Mouse (Mus musculus): ENCODE measurements around the gene Palld. TPM values are rescaled to one million over a fixed set of nuclear protein-coding genes. Genes with fewer than 3 reads are reported as not detected.

The Palld gene
- 15.9 and 17.3 TPM in 2 replicates for polyA plus RNA-seq (2014; fragmentation: Nextera tagmentation; extraction: Ambion mirVana)

DNA sequence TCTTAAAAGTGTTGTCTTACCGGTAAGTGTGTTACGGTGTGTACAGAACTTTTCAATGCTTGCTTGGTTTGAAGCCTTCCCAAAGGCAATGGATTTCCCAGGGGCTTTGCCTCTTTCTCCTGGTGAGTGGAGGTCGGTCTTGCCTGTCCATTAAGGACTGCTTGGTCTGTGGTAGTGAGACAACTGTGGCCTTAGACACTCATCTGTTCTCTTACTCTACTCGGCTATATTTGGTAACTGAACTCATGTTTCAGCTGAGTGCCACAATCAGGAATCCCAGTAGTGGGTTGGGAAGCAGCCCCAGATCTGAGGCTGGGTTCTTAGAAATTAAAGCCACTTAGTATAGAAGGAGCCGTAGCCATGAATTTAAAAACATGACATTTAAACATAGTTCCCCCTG is at the start of gene Palld:
TSS of gene Palld (minus strand) at position 170 of the 400 bp plus-strand sequence.
- DNase-seq (ENCODE audit: low spot score): no peak
- Histone ChIP-seq H3K4me3 (replicated peaks; ENCODE audit: low read length) (no peak within 1 kb of the TSS), H3K36me3 (replicated peaks; ENCODE audit: control insufficient read depth, insufficient read depth) (no peaks in the 10 kb centered on the region), H3K9me3 (ENCODE audit: control insufficient read depth, low read length) (no peaks in the 10 kb centered on the region), H3K27me3 (ENCODE audit: control insufficient read depth, insufficient read depth, low read length) (no peaks in the 10 kb centered on the region), H3K9ac (no peak within 1 kb of the TSS), H3K4me1 (replicated peaks; ENCODE audit: control insufficient read depth, insufficient read depth, low read length) (no peaks in the 10 kb centered on the region), H3K4me2 (replicated peaks) (no peak within 1 kb of the TSS), H3K27ac (no peak within 1 kb of the TSS)
- WGBS: 84% methylated on average over 5 of the region's 5 CpGs
- no peak for ATAC-seq (ENCODE audit: low FRiP score)

DNA sequence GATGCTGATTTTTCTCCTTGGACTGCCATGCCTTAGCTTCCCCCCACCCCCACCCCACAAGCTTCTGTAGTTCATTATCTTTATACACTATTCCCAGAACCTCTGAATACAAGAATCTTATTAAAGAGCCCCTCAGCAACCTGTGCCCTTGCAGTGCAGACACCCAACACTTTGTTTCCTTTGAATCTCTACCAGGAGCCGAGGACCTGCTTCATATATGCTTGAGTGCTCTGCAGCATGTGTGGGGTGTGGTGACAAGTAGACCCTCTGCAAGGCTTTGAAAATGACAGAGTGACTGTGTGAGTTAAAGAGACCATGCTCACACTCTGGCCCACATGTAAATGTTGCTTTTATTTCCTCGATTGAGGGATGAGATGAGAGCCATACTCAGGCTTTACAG is 35.1 kb upstream of the Palld start:
- Histone ChIP-seq H3K9ac (no peak overlapping the region), H3K27me3 (ENCODE audit: control insufficient read depth, insufficient read depth, low read length) (no peaks in the 10 kb centered on the region), H3K36me3 (replicated peaks; ENCODE audit: control insufficient read depth, insufficient read depth) (no peaks in the 10 kb centered on the region), H3K9me3 (ENCODE audit: control insufficient read depth, low read length) (no peaks in the 10 kb centered on the region), H3K27ac (no peak overlapping the region), H3K4me1 (replicated peaks; ENCODE audit: control insufficient read depth, insufficient read depth, low read length) (no peaks in the 10 kb centered on the region), H3K4me3 (replicated peaks; ENCODE audit: low read length) (no peak overlapping the region), H3K4me2 (replicated peaks) (no peak overlapping the region)
- WGBS: 71% methylated on average over 2 of the region's 2 CpGs
- DNase-seq (ENCODE audit: low spot score) (no peak), ATAC-seq (ENCODE audit: low FRiP score) (no peak)

DNA sequence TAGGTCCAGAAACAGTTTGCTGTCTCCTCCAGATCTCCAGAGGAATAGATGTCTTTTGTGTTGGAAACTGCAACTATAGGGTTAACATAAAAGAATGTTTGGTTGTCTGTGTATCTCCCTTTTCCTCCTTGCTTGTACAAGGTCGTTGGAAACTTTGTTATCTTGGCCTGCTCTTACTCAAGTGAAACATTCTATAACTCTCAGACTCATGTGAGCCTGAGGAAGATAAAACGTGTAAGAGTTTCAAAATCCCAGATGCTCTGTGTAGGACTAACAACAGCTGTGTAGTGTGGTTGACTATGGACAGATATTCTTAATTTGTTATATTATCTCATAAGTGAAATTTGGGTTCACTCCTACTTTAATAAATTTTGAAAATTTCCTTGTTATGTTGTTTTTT is 30.8 kb upstream of the Palld start:
- no peak for ATAC-seq (ENCODE audit: low FRiP score)

DNA sequence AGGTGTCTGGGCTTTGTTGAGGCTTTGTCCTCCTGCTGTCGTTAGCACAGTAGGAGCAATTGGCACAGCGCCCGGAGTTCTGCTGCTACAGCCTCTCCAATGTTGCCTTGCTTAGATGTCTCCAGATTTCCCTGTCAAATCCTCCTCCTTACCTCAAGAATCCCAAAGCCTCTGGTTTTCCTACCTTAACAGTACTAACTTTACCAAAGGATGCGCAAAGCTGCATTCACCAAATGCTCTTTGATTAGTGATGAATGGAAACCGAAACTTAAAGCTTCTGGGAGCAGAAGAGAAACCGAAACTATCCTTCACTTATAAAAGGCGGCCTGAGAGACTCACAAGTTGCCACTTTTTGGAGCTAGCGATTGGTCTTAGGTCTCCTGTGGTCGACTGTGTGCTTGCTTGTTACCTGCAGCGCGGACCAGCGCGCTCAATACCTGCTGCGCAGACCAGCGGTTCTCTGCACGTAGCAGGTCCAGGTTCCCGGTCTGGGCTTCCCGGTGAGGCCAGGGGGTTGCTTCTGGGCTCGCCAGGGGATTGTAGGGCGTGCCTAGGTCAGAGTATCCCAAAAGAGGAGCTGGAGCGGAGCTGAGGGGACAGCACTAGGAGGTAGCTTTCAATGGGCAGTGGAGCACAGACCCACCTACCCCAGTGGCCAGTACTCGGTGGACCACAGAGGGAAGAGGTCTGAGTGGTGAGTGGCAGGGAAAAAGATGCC is 25.4 kb upstream of the Palld start, which contains the start of gene Ddx60:
TSS of gene Ddx60 (plus strand) at position 311 of the 718 bp plus-strand sequence.
- H3K4me2 ChIP-seq (replicated peaks): peak within 1 kb of the TSS; percentile 70
- H3K4me1 ChIP-seq (replicated peaks; ENCODE audit: control insufficient read depth, insufficient read depth, low read length): 0 out of 2 replicates have a peak, but pooled peaks cover 4% of the 10 kb centered on the region
- no peaks in the 10 kb centered on the region for H3K27me3 ChIP-seq (ENCODE audit: control insufficient read depth, insufficient read depth, low read length)
- H3K4me3 ChIP-seq (replicated peaks; ENCODE audit: low read length): peak within 1 kb of the TSS; percentile 37
- DNase-seq (ENCODE audit: low spot score) (peak; percentile 40), ATAC-seq (ENCODE audit: low FRiP score) (0 out of 2 replicates have a peak, but pooled peaks have one; percentile 14)
- H3K27ac ChIP-seq: no peak within 1 kb of the TSS
- 16% methylated on average over 22 of the region's 22 CpGs for WGBS
- peak within 1 kb of the TSS; percentile 43 for H3K9ac ChIP-seq
- H3K9me3 ChIP-seq (ENCODE audit: control insufficient read depth, low read length): no peaks in the 10 kb centered on the region
- no peaks in the 10 kb centered on the region for H3K36me3 ChIP-seq (replicated peaks; ENCODE audit: control insufficient read depth, insufficient read depth)

More for the DNA sequence above, 30.8 kb upstream of the Palld start:
- Histone ChIP-seq H3K9me3 (ENCODE audit: control insufficient read depth, low read length) (no peaks in the 10 kb centered on the region), H3K36me3 (replicated peaks; ENCODE audit: control insufficient read depth, insufficient read depth) (no peaks in the 10 kb centered on the region), H3K27me3 (ENCODE audit: control insufficient read depth, insufficient read depth, low read length) (no peaks in the 10 kb centered on the region), H3K4me2 (replicated peaks) (no peak overlapping the region), H3K9ac (no peak overlapping the region), H3K4me1 (replicated peaks; ENCODE audit: control insufficient read depth, insufficient read depth, low read length) (0 out of 2 replicates have a peak, but pooled peaks cover 3% of the 10 kb centered on the region), H3K27ac (no peak overlapping the region), H3K4me3 (replicated peaks; ENCODE audit: low read length) (no peak overlapping the region)
- WGBS: 42% methylated on average over 2 of the region's 2 CpGs
- DNase-seq (ENCODE audit: low spot score): no peak

DNA sequence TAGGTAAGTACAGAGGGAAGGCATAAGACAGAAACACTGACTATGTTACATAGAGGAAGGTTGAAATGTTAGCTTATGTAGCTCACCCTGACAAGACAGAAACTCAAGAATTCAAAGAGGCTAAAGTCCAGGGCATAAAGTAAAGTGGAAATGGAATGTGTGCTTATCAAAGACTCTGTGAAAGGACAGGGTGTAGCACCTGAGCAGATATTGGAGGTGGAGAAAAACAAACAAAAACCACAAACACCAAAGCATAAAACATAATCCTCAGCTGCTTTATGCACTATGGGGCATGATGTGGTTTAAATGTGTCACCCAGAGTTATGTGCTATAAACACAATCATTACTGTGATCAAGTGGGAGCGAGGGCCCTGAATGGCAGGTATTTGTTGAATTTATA is 22.0 kb upstream of the Palld start:
- WGBS: 90% methylated on average over 1 of the region's 1 CpGs
- no peaks in the 10 kb centered on the region for H3K9me3 ChIP-seq (ENCODE audit: control insufficient read depth, low read length)
- ATAC-seq (ENCODE audit: low FRiP score): no peak

DNA sequence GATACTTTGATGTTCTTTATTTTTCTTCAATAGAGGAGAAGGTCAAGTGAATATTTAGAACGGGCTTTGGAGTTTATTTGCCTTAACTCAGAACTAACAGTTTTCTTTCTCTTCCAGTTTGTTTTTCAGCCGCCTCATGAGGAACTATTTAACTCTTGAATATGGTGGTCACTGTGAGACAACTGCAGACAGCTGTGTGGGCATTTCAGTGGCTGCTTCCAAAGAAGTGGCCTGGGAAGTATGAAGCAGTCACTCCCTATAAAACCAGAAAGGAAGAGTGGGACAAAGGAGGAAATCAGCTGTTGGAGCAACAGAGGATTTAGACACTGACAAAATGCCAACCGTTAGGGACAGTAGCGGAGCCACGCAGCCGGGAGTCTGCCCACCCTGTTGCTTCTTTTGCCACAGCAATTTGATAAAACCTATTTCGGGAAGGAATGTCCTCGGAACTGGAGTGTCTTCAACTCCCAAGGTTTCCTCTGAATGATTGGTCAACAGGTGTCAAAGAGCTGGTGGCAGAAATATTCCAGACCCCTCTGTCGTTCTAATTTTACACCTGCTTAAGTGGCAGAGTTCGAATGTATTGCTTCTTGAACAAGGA is 19.1 kb upstream of the Palld start:
- WGBS: 88% methylated on average over 10 of the region's 10 CpGs
- ATAC-seq (ENCODE audit: low FRiP score): no peak
- H3K4me1 ChIP-seq (replicated peaks; ENCODE audit: control insufficient read depth, insufficient read depth, low read length): no peaks in the 10 kb centered on the region

More for the DNA sequence above, 22.0 kb upstream of the Palld start:
- H3K4me1 ChIP-seq (replicated peaks; ENCODE audit: control insufficient read depth, insufficient read depth, low read length): 0 out of 2 replicates have a peak, but pooled peaks cover 4% of the 10 kb centered on the region
- H3K36me3 ChIP-seq (replicated peaks; ENCODE audit: control insufficient read depth, insufficient read depth): no peaks in the 10 kb centered on the region
- DNase-seq (ENCODE audit: low spot score): no peak
- H3K27ac ChIP-seq: no peak overlapping the region
- no peak overlapping the region for H3K4me3 ChIP-seq (replicated peaks; ENCODE audit: low read length)
- H3K4me2 ChIP-seq (replicated peaks): no peak overlapping the region
- no peaks in the 10 kb centered on the region for H3K27me3 ChIP-seq (ENCODE audit: control insufficient read depth, insufficient read depth, low read length)
- no peak overlapping the region for H3K9ac ChIP-seq

DNA sequence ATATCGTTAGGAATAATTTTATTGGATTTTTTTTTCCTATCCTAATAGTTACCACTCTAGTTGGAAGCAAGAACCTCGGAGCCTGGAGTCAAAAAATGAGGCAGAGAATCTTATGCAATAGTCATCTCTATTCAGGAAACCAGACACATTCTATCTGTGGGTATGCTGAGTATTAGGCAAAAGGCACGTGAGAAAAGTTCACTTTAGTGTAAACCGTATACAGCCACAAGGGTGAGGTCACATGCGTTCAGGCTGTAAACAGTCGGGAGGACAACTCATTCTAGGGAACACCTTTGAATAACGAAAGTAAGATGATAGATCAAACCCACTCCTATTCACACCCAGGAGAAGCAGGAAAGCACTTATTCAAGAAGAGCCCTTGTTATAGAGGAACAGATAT is 17.9 kb upstream of the Palld start:
- Histone ChIP-seq H3K9me3 (ENCODE audit: control insufficient read depth, low read length) (no peaks in the 10 kb centered on the region), H3K27me3 (ENCODE audit: control insufficient read depth, insufficient read depth, low read length) (no peaks in the 10 kb centered on the region), H3K27ac (no peak overlapping the region), H3K36me3 (replicated peaks; ENCODE audit: control insufficient read depth, insufficient read depth) (no peaks in the 10 kb centered on the region), H3K4me1 (replicated peaks; ENCODE audit: control insufficient read depth, insufficient read depth, low read length) (no peaks in the 10 kb centered on the region), H3K4me2 (replicated peaks) (no peak overlapping the region), H3K9ac (no peak overlapping the region), H3K4me3 (replicated peaks; ENCODE audit: low read length) (no peak overlapping the region)
- no peak for ATAC-seq (ENCODE audit: low FRiP score)
- 90% methylated on average over 7 of the region's 7 CpGs for WGBS
- no peak for DNase-seq (ENCODE audit: low spot score)

More for the DNA sequence above, 19.1 kb upstream of the Palld start:
- Histone ChIP-seq H3K4me2 (replicated peaks) (no peak overlapping the region), H3K27me3 (ENCODE audit: control insufficient read depth, insufficient read depth, low read length) (no peaks in the 10 kb centered on the region), H3K36me3 (replicated peaks; ENCODE audit: control insufficient read depth, insufficient read depth) (no peaks in the 10 kb centered on the region), H3K4me3 (replicated peaks; ENCODE audit: low read length) (no peak overlapping the region), H3K9ac (no peak overlapping the region), H3K27ac (no peak overlapping the region), H3K9me3 (ENCODE audit: control insufficient read depth, low read length) (no peaks in the 10 kb centered on the region)
- no peak for DNase-seq (ENCODE audit: low spot score)

DNA sequence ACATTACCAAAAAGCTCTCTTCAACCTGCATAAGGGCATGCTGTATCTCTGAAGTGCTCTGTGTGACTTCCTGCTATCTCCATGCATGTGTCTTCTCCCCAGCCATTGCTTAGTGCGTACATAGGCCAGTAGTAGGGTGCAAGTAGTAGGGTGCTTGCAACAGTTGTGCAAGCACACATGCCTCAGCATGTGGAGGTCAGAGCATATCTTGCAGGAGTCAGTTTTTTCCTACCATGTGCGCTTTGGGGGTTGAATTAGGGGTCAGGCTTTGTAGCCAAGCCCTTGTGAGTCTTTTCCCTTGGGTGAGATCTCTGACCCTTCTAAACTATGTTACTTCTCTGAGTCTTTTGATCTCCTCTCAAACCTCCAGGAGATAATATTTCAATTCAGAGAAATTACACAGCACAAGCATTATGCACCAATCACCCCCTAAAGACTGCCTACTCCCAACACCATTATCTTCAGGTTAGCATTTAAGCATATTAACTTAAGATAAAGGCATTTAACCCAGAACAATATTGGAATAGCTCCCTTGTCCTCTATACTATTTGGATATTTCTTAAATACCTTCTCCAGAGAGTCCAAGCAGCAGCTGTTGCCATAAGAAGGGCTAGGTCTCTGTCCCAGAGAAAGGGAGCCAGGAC is 16.8 kb upstream of the Palld start:
- no peak overlapping the region for H3K27ac ChIP-seq
- DNase-seq (ENCODE audit: low spot score): no peak

DNA sequence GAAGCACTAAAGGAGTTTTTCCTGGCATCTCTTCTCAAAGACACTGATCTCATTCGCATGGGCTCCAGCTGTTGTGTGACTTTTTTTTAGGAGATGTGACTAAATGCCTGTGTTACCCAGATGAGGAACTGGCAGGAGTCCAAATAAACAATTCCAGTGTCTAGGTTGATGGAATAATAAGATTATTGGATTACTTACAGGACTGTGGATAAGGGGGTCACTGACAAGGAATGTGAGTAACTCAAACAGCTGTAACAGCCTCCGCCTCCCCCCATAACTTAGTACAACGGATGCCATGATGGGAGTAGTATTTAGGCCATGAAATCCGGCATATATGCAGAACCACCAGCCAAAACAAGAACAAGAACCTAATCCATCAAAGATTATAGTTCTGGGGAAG is 14.8 kb upstream of the Palld start:
- no peak overlapping the region for H3K4me3 ChIP-seq (replicated peaks; ENCODE audit: low read length)
- H3K4me1 ChIP-seq (replicated peaks; ENCODE audit: control insufficient read depth, insufficient read depth, low read length): no peaks in the 10 kb centered on the region
- no peak overlapping the region for H3K27ac ChIP-seq
- WGBS: 78% methylated on average over 4 of the region's 4 CpGs
- H3K36me3 ChIP-seq (replicated peaks; ENCODE audit: control insufficient read depth, insufficient read depth): no peaks in the 10 kb centered on the region
- no peaks in the 10 kb centered on the region for H3K27me3 ChIP-seq (ENCODE audit: control insufficient read depth, insufficient read depth, low read length)
- H3K9ac ChIP-seq: no peak overlapping the region
- ATAC-seq (ENCODE audit: low FRiP score) (no peak), DNase-seq (ENCODE audit: low spot score) (no peak)
- H3K4me2 ChIP-seq (replicated peaks): no peak overlapping the region
- H3K9me3 ChIP-seq (ENCODE audit: control insufficient read depth, low read length): no peaks in the 10 kb centered on the region

More for the DNA sequence above, 16.8 kb upstream of the Palld start:
- Histone ChIP-seq H3K27me3 (ENCODE audit: control insufficient read depth, insufficient read depth, low read length) (no peaks in the 10 kb centered on the region), H3K36me3 (replicated peaks; ENCODE audit: control insufficient read depth, insufficient read depth) (no peaks in the 10 kb centered on the region), H3K9me3 (ENCODE audit: control insufficient read depth, low read length) (no peaks in the 10 kb centered on the region), H3K4me1 (replicated peaks; ENCODE audit: control insufficient read depth, insufficient read depth, low read length) (no peaks in the 10 kb centered on the region), H3K4me3 (replicated peaks; ENCODE audit: low read length) (no peak overlapping the region), H3K9ac (no peak overlapping the region), H3K4me2 (replicated peaks) (no peak overlapping the region)
- ATAC-seq (ENCODE audit: low FRiP score): no peak
- WGBS: 92% methylated on average over 2 of the region's 2 CpGs
